Mouse (Mus musculus) MEL (cell line): ENCODE measurements around the gene H1fx. TPM values are rescaled to one million over a fixed set of nuclear protein-coding genes. Genes with fewer than 3 reads are reported as not detected.

Source experiments
- DNase-seq: peaks from one replicate; pipeline ENCODE4 v3.0.0; 2011; ENCODE audit warnings: low read depth, low spot score
- H3K27ac ChIP-seq: 2 replicates; pipeline ENCODE4 v1.5.1; 2012; ENCODE audit warnings: low read depth, mild to moderate bottlenecking, control low read depth, low read length, moderate library complexity; ENCODE audit not compliant: control insufficient read depth
- H3K27me3 ChIP-seq, 2 experiments: fragments of 150-350 bp in 1 of 2; sonication (generic) in 1 of 2; 2 replicates each; pipeline ENCODE4 v1.6.1; 2012; ENCODE audit warnings: low read length in 2 of 2, mild to moderate bottlenecking in 2 of 2, improper control_type of control experiment in 1 of 2, moderate library complexity in 1 of 2; ENCODE audit not compliant: insufficient read depth in 2 of 2, control insufficient read depth in 1 of 2
- H3K36me3 ChIP-seq, 2 experiments: 2 replicates each; pipeline ENCODE4 v1.6.1; 2012 to 2014; ENCODE audit warnings: low read length in 2 of 2, improper control_type of control experiment in 1 of 2, inconsistent platforms in 1 of 2, mild to moderate bottlenecking in 1 of 2; ENCODE audit not compliant: insufficient read depth in 2 of 2, control insufficient read depth in 1 of 2
- H3K4me1 ChIP-seq, 2 experiments: fragments of 150-350 bp in 1 of 2; sonication (generic) in 1 of 2; 2 replicates each; pipeline ENCODE4 v1.6.1; 2012; ENCODE audit warnings: low read length in 2 of 2, improper control_type of control experiment in 1 of 2, mild to moderate bottlenecking in 1 of 2; ENCODE audit not compliant: insufficient read depth in 2 of 2, control insufficient read depth in 1 of 2
- H3K4me3 ChIP-seq, 2 experiments: fragments of 150-350 bp in 1 of 2; sonication (generic) in 1 of 2; 2 replicates each; pipeline ENCODE4 v1.5.1; 2012; ENCODE audit warnings: low read depth in 2 of 2, low read length in 2 of 2, mild to moderate bottlenecking in 2 of 2, moderate library complexity in 2 of 2, control low read depth in 1 of 2, improper control_type of control experiment in 1 of 2; ENCODE audit not compliant: control insufficient read depth in 1 of 2, insufficient read depth in 1 of 2
- H3K79me2 ChIP-seq: 2 replicates; pipeline ENCODE4 v1.6.1; 2012; ENCODE audit warnings: mild to moderate bottlenecking, low read length, moderate library complexity; ENCODE audit not compliant: control insufficient read depth, poor library complexity, insufficient read depth
- H3K9ac ChIP-seq: 2 replicates; pipeline ENCODE4 v1.6.1; 2012; ENCODE audit warnings: low read depth, mild to moderate bottlenecking, control low read depth, low read length, moderate library complexity; ENCODE audit not compliant: control insufficient read depth, poor library complexity, severe bottlenecking
- H3K9me3 ChIP-seq: fragments of 150-350 bp; sonication (generic); replicated peaks from 2 replicates; pipeline ENCODE4 v1.6.1; 2012; ENCODE audit warnings: mild to moderate bottlenecking, low read length, improper control_type of control experiment, moderate library complexity; ENCODE audit not compliant: insufficient read depth
- CHD1 ChIP-seq: IDR thresholded peaks from 2 replicates; pipeline ENCODE4 v1.6.1; 2012; ENCODE audit warnings: low read depth, mild to moderate bottlenecking, inconsistent platforms, low read length, improper control_type of control experiment
- CHD2 ChIP-seq: IDR thresholded peaks from 2 replicates; pipeline ENCODE4 v1.6.1; 2011; ENCODE audit warnings: low read length, improper control_type of control experiment
- CTCF ChIP-seq, 3 experiments: IDR thresholded peaks in 2 of 3; conservative IDR thresholded peaks in 1 of 3; 2 replicates each; pipeline ENCODE4 v1.5.1; 2011 to 2012; ENCODE audit warnings: low read length in 3 of 3, low read depth in 2 of 3, mild to moderate bottlenecking in 2 of 3, improper control_type of control experiment in 1 of 3, inconsistent platforms in 1 of 3, mixed read lengths in 1 of 3, moderate library complexity in 1 of 3; ENCODE audit not compliant: control insufficient read depth in 1 of 3, insufficient read depth in 1 of 3, poor library complexity in 1 of 3, severe bottlenecking in 1 of 3
- ELF1 ChIP-seq: IDR thresholded peaks from 2 replicates; pipeline ENCODE4 v1.6.1; 2014; ENCODE audit warnings: low read depth, mild to moderate bottlenecking, inconsistent platforms, low read length, improper control_type of control experiment, moderate library complexity
- EP300 ChIP-seq, 2 experiments: IDR thresholded peaks; 2 replicates each; pipeline ENCODE4 v1.6.1; 2011; ENCODE audit warnings: improper control_type of control experiment in 2 of 2, low read length in 2 of 2, low read depth in 1 of 2, mild to moderate bottlenecking in 1 of 2
- HCFC1 ChIP-seq: IDR thresholded peaks from 2 replicates; pipeline ENCODE4 v1.6.1; 2012; ENCODE audit warnings: low read depth, mild to moderate bottlenecking, inconsistent platforms, low read length, improper control_type of control experiment, moderate library complexity
- MAX ChIP-seq: IDR thresholded peaks from 2 replicates; pipeline ENCODE4 v1.6.1; 2011; ENCODE audit warnings: low read length, improper control_type of control experiment
- MXI1 ChIP-seq: IDR thresholded peaks from 2 replicates; pipeline ENCODE4 v1.6.1; 2011; ENCODE audit warnings: mild to moderate bottlenecking, low read depth, low read length, improper control_type of control experiment
- NRF1 ChIP-seq: IDR thresholded peaks from 2 replicates; pipeline ENCODE4 v1.6.1; 2014; ENCODE audit warnings: low read depth, mild to moderate bottlenecking, inconsistent platforms, low read length, improper control_type of control experiment, moderate library complexity; ENCODE audit not compliant: poor library complexity, insufficient read depth, severe bottlenecking
- POLR2A ChIP-seq, 2 experiments: IDR thresholded peaks; 2 replicates each; pipeline ENCODE4 v1.6.1; 2011 to 2012; ENCODE audit warnings: low read length in 2 of 2, mild to moderate bottlenecking in 2 of 2, control low read depth in 1 of 2, improper control_type of control experiment in 1 of 2, low read depth in 1 of 2, moderate library complexity in 1 of 2; ENCODE audit not compliant: control insufficient read depth in 1 of 2, insufficient read depth in 1 of 2, poor library complexity in 1 of 2
- POLR2AphosphoS5 ChIP-seq: IDR thresholded peaks from 2 replicates; pipeline ENCODE4 v1.6.1; 2012; ENCODE audit warnings: low read depth, borderline replicate concordance, mild to moderate bottlenecking, inconsistent platforms, low read length, moderate library complexity, mixed read lengths
- RCOR1 ChIP-seq: IDR thresholded peaks from 2 replicates; pipeline ENCODE4 v1.6.1; 2012; ENCODE audit warnings: low read depth, mild to moderate bottlenecking, inconsistent platforms, low read length, improper control_type of control experiment
- SIN3A ChIP-seq: IDR thresholded peaks from 2 replicates; pipeline ENCODE4 v1.6.1; 2012; ENCODE audit warnings: low read length, improper control_type of control experiment, inconsistent platforms
- TBP ChIP-seq: IDR thresholded peaks from 2 replicates; pipeline ENCODE4 v1.8.0; 2011; ENCODE audit warnings: low read depth, low read length, improper control_type of control experiment
- TCF12 ChIP-seq: IDR thresholded peaks from 2 replicates; pipeline ENCODE4 v1.6.1; 2014; ENCODE audit warnings: low read depth, mild to moderate bottlenecking, inconsistent platforms, low read length, improper control_type of control experiment, moderate library complexity
- UBTF ChIP-seq: IDR thresholded peaks from 2 replicates; pipeline ENCODE4 v1.6.1; 2012; ENCODE audit warnings: low read depth, mild to moderate bottlenecking, inconsistent platforms, low read length, improper control_type of control experiment, moderate library complexity, borderline replicate concordance; ENCODE audit not compliant: insufficient read depth
- USF2 ChIP-seq, 2 experiments: IDR thresholded peaks; 2 replicates each; pipeline ENCODE4 v1.6.1; 2011 to 2012; ENCODE audit warnings: improper control_type of control experiment in 2 of 2, low read length in 2 of 2, borderline replicate concordance in 1 of 2, inconsistent platforms in 1 of 2, low read depth in 1 of 2, mild to moderate bottlenecking in 1 of 2; ENCODE audit not compliant: insufficient read depth in 1 of 2
- ZKSCAN1 ChIP-seq: IDR thresholded peaks from 2 replicates; pipeline ENCODE4 v1.6.1; 2012; ENCODE audit warnings: low read depth, mild to moderate bottlenecking, inconsistent platforms, low read length, improper control_type of control experiment, moderate library complexity
- ZMIZ1 ChIP-seq: IDR thresholded peaks from 2 replicates; pipeline ENCODE4 v1.6.1; 2012; ENCODE audit warnings: low read depth, mild to moderate bottlenecking, inconsistent platforms, low read length, improper control_type of control experiment, moderate library complexity
- ZNF384 ChIP-seq: IDR thresholded peaks from 2 replicates; pipeline ENCODE4 v1.6.1; 2012; ENCODE audit warnings: low read depth, mild to moderate bottlenecking, inconsistent platforms, low read length, improper control_type of control experiment
- polyA plus RNA-seq, 2 experiments: library from polyadenylated mRNA; stranded (reverse) in 1 of 2; unstranded in 1 of 2; fragments of >175 nt in 1 of 2; fragments of >200 nt in 1 of 2; gene quantifications; 2 replicates each; pipeline versions ENCODE4 v1.2.1 to v1.2.4; 2012; ENCODE audit warnings: low replicate concordance in 2 of 2, low read depth in 1 of 2; ENCODE audit not compliant: insufficient read length in 2 of 2, insufficient read depth in 1 of 2, missing spikeins in 1 of 2
- total RNA-seq: library from RNA; depleted of rRNA; stranded (reverse); fragments of 300-350 nt; gene quantifications from 2 replicates; pipeline ENCODE4 v1.2.3, GENCODE M21; 2012

H1fx gene
- total and polyA plus RNA-seq, 3 experiments = not detected

- Histone ChIP-seq H3K36me3 (peaks cover 0 to 13% of the 10 kb centered on the region in 2 experiments; a peak in 2 of 4 replicates), H3K27ac (no peak overlapping the region), H3K9me3 (no peaks in the 10 kb centered on the region), H3K27me3 (no peaks in the 10 kb centered on the region), H3K4me1 (no peaks in the 10 kb centered on the region), H3K4me3 (no peak overlapping the region), H3K9ac (no peak overlapping the region), H3K79me2 (no peaks in the 10 kb centered on the region)
- no peak for TF ChIP-seq ELF1
- TF ChIP-seq HCFC1 = no peak
- no peak for DNase-seq
Observed at GRCm38 (mm10) chr6:88003439-88003838, 22.0 kb upstream of the H1fx start.

GRCm38 (mm10) chr6:87998358-87998757 is 16.9 kb upstream of the H1fx start:
- Histone ChIP-seq H3K79me2 (no peaks in the 10 kb centered on the region), H3K27me3 (no peaks in the 10 kb centered on the region), H3K4me1 (peaks cover 7 to 10% of the 10 kb centered on the region in 2 experiments), H3K36me3 (peaks cover 3 to 9% of the 10 kb centered on the region in 2 experiments), H3K9me3 (no peaks in the 10 kb centered on the region), H3K4me3 (no peak overlapping the region), H3K9ac (no peak overlapping the region)
- DNase-seq = no peak
- TF ChIP-seq SIN3A (no peak), MAX (no peak), USF2 (IDR thresholded peaks at IDR 0.05; ENCODE audit: borderline replicate concordance in 1 of 2, insufficient read depth in 1 of 2, low read depth in 1 of 2, low read length in 2 of 2) (no peak), MXI1 (no peak), ZNF384 (no peak), ZKSCAN1 (no peak), POLR2AphosphoS5 (no peak), UBTF (no peak), TBP (no peak), CHD1 (no peak), POLR2A (IDR thresholded peaks at IDR 0.05; ENCODE audit: control insufficient read depth in 1 of 2, insufficient read depth in 1 of 2, low read depth in 1 of 2, low read length in 2 of 2, poor library complexity in 1 of 2) (no peak), ZMIZ1 (no peak), EP300 (IDR thresholded peaks at IDR 0.05; ENCODE audit: low read depth in 1 of 2, low read length in 2 of 2) (no peak), CTCF (IDR thresholded peaks at IDR 0.05 in 2 of 3, conservative IDR thresholded peaks at IDR 0.05 in 1 of 3; ENCODE audit: control insufficient read depth in 1 of 3, insufficient read depth in 1 of 3, low read depth in 2 of 3, low read length in 3 of 3, poor library complexity in 1 of 3, severe bottlenecking in 1 of 3) (no peak), TCF12 (no peak), RCOR1 (no peak), HCFC1 (no peak), CHD2 (no peak), NRF1 (no peak), ELF1 (no peak)
- TF ChIP-seq, all 39 proteins: peak for 0
- H3K27ac ChIP-seq = no peak overlapping the region
